Mouse (Mus musculus): ENCODE measurements around the gene Eda.
"Not testable (repeated sequence)": the region's sequence is repeated elsewhere in the genome, so short reads cannot be mapped to it uniquely, and the experiment has no call there.

The Eda gene

DNA sequence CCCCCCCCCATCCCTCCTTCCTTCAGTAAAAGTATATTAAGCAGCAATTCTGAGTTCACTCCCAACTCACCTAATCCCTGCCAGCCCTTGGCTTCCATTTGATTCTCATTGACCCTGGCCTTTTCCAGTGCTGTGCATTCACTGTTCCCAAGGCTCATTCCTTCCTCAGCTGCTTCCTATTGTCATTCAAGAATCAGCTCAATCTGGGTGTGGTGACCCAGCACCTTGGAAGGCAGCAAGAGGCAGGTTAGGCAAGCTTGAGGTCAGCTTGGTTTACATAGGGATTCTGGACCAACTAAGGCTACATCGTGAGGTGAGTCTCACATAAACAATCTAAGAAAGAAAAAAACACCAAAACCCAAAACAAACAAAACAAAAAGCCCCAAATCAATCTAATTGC, 433.8 kb downstream of the Eda start:
- DNase-seq (ENCODE audit: low spot score) = no peak

DNA sequence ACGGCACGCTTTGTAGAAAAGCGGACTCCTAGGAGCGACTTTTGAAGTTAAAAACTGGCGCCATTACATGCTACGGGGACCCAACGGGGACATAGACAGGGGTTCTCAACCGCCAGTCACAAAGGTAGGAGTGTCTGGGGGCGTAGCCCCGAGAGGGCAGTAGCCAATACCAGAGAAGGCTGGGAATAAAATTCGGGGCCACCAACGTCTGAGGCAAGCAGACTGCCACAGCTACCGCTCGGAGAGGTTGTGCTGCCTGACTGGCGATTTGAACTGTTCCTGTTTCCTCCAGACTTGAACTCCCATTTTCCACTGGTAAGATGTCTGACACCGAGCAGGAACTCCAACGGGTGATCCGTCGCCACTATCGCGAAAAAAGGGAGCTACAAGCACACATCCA, 453.3 kb downstream of the Eda start, which contains the start of gene Otud6a:
Gene Otud6a, plus strand, starts transcription at position 321 of the 400 bp plus-strand sequence.
- DNase-seq (ENCODE audit: low spot score) = no peak

DNA sequence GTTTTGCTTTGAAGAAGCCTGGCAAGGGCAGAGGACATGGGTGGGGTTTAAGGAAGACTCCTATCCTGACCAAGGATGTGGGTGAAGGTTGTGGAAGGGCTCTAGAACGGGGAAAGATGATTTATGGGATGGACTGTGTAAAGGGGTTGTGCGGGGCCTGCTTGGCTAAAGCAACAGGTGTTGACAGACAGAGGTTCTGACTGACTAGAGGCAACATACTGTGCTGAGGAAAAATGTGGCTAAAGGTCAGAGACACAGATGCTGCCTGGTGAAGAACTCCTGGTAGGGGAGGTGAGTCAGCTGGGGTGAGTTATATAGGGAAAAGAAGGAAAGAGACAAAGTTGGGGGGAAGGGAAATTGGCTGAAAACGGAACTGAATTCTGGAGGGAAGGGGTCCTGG, 456.9 kb downstream of the Eda start:
- no peak for DNase-seq (ENCODE audit: low spot score)

DNA sequence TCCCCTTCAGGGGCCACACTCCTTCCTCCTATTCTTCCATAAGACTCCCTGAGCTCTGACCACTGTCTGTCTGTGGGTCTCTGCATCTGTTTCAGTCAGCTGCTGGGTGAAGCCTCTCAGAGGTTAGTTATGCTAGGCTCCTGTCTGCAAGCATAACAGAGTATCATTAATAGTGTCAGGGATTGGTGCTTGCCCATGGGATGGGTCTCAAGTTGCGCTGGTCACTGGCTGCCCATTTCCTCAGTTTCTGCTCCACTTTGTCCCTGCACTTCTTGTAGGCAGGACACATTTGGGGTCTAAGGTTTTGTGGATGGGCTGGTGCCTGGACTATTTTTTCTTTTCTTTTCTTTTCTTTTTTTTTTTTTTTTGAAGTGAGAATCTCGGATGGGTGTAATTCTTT, 467.2 kb downstream of the Eda start, which contains the start of gene Awat2:
Gene Awat2, minus strand, starts transcription at position 101 of the 400 bp plus-strand sequence.
- DNase-seq (ENCODE audit: low spot score) = not testable (repeated sequence)

DNA sequence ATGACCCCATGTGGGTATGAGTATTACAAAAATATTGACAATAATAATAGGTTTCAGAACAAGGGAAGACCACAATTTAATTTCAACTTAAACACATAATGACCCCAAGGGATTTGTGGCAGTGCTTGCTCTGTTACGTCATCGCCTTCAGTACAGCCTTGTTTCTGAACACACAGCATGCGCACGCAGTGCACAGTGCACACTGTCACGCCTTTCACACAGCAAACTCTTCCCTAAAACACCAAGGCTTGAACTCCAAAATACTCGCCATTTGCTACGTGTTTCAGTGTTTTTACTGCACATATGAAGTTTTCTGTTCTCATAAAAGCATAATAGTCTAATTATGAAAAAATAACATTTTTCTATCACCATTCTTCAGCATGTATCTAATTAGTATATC, 468.1 kb downstream of the Eda start:
- DNase-seq (ENCODE audit: low spot score) = no peak
